Mouse (Mus musculus): ENCODE results near the gene Cfap97.

DNA sequence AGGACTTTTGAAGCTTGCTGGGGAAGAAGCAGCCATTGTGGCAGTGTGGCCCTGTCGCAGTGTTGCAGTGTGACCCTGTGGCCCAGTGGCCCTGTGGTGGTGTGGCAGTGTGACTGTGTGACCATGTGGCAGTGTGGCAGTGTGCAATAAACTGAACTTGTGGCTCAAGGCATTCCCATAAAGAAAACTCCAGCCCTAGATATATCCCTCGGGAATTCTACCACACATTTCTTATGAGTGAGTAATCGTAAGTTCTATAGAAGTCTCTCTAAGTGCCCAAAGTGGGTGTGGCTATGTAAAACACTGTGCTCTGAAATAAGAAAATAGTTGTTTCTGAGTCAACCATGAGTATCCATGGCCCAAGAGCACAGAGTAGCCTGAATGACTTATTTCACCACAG, 73.9 kb downstream of the Cfap97 start:
- TF ChIP-seq POLR2A (IDR thresholded peaks at IDR 0.05; ENCODE audit: control insufficient read depth, extremely low read depth, insufficient read depth, low read length, poor library complexity) (no peak), CTCF (IDR thresholded peaks at IDR 0.05; ENCODE audit: borderline replicate concordance, control insufficient read depth, extremely low read depth, insufficient read depth, low read length, poor library complexity) (no peak)

Measured in thymus, adult 2 months (tissue).